Mouse (Mus musculus): ENCODE results near the gene Map2k7. TPM values are rescaled to one million over a fixed set of nuclear protein-coding genes. Genes with fewer than 3 reads are reported as not detected.

Gene Map2k7
- polyA plus RNA-seq, 1 experiment from 2014 or later: 30.6 TPM

DNA sequence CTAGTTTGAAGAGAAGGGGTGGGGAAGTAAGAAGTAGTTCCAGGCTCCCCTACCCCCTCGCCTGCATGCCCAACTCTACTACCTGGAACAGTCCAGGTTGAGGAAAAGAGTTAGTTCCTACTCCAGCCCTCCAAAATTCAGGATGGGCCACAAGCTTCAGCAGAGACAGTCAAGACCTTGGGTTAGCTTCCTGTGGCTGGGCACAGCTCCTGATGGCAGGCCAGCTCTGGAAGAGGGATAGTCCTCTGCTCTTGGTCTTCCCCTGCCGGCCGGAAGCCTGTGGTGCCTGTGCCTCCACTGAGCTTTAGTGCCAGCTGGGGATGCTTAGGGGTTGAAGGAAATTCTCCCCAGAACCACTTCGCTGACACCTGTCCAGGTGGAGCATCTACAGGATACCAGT is 12.2 kb upstream of the Map2k7 start:
- WGBS: 18% methylated on average over 4 of the region's 4 CpGs
- Histone ChIP-seq H3K27me3 (ENCODE audit: insufficient read depth, low read length) (peaks cover 2% of the 10 kb centered on the region; the same call in 1 of the 2 replicates), H3K27ac (ENCODE audit: low read length) (no peak overlapping the region), H3K9ac (replicated peaks; ENCODE audit: low read length) (peak overlapping the region; percentile 52), H3K4me2 (replicated peaks; ENCODE audit: low read depth, low read length) (peak overlapping the region; percentile 60), H3K4me3 (ENCODE audit: low read length) (peak overlapping the region; percentile 43), H3K36me3 (ENCODE audit: insufficient read depth, low read length) (no peaks in the 10 kb centered on the region), H3K9me3 (ENCODE audit: low read length) (no peaks in the 10 kb centered on the region), H3K4me1 (ENCODE audit: insufficient read depth, low read length) (peaks cover 7% of the 10 kb centered on the region)
- peak; percentile 18; the same call in 1 of the 2 replicates for ATAC-seq (ENCODE audit: low FRiP score, low TSS enrichment)

DNA sequence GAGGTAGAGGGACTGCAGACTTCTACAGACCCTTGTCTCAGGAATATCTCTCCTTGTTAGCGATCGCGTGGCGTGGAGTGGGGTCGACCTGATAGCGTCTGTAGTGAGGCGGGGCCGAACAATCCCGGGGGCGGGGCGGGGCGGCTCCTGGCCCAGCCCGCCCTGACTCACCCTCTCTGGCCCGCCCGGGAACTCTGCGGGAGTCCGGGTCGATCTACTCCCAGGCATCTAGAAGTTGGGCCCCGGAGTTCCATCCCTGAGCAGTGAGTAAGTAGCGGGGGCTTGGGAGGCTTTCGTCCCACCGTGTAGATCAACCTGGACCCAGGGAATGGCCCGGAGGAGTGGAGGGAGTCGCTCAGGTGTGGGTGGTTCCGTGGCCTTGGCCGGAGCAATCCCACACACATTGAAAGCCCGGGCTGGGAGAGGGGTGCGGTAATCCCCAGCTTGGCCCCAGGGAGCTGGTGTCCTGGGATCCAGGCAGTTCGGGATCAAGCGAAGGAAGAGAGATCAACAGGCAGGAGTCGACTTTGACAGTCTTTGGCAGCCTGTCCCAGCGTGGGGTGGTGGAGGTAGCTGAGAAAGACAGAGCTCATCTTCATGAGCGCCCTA is 11.7 kb upstream of the Map2k7 start, which contains the start of gene Lrrc8e:
Lrrc8e (plus strand) TSS at position 89 of the 609 bp plus-strand sequence.
- Histone ChIP-seq H3K4me1 (ENCODE audit: insufficient read depth, low read length) (peaks cover 7% of the 10 kb centered on the region), H3K27ac (ENCODE audit: low read length) (no peak within 1 kb of the TSS)
- WGBS: 4% methylated on average over 33 of the region's 33 CpGs

DNA sequence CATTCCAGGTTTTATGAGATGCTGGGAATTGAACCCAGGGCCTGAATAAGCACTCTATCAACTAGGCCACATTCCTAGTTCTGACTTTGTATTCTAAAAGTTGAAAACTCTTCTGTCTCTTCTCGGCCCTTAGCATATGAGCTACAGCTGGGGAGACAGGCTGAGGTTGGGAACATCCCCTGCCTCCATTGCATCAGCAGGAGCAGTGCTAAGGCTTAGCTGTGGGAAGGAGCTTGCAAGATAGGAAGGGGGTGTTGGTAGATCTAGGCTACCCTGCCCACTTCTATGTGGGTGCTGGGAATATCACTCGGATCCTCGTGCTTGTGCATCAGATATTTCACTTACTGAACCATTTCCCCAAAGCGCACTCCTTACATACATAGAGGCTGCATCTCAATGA is 10.6 kb upstream of the Map2k7 start:
- Histone ChIP-seq H3K4me1 (ENCODE audit: insufficient read depth, low read length) (peaks cover 7% of the 10 kb centered on the region), H3K36me3 (ENCODE audit: insufficient read depth, low read length) (no peaks in the 10 kb centered on the region), H3K9ac (replicated peaks; ENCODE audit: low read length) (no peak overlapping the region), H3K4me3 (ENCODE audit: low read length) (no peak overlapping the region), H3K27ac (ENCODE audit: low read length) (no peak overlapping the region), H3K27me3 (ENCODE audit: insufficient read depth, low read length) (peaks cover 2% of the 10 kb centered on the region; the same call in 1 of the 2 replicates), H3K4me2 (replicated peaks; ENCODE audit: low read depth, low read length) (no peak overlapping the region), H3K9me3 (ENCODE audit: low read length) (no peaks in the 10 kb centered on the region)
- no peak for ATAC-seq (ENCODE audit: low FRiP score, low TSS enrichment)
- WGBS: 92% methylated on average over 4 of the region's 4 CpGs

More for the DNA sequence above, 11.7 kb upstream of the Map2k7 start, which contains the start of gene Lrrc8e:
- Histone ChIP-seq H3K9me3 (ENCODE audit: low read length) (no peaks in the 10 kb centered on the region), H3K4me3 (ENCODE audit: low read length) (peak within 1 kb of the TSS; percentile 43), H3K9ac (replicated peaks; ENCODE audit: low read length) (peak within 1 kb of the TSS; percentile 52), H3K4me2 (replicated peaks; ENCODE audit: low read depth, low read length) (peak within 1 kb of the TSS; percentile 60), H3K27me3 (ENCODE audit: insufficient read depth, low read length) (peaks cover 2% of the 10 kb centered on the region; the same call in 1 of the 2 replicates), H3K36me3 (ENCODE audit: insufficient read depth, low read length) (no peaks in the 10 kb centered on the region)
- ATAC-seq (ENCODE audit: low FRiP score, low TSS enrichment): peak; percentile 82

DNA sequence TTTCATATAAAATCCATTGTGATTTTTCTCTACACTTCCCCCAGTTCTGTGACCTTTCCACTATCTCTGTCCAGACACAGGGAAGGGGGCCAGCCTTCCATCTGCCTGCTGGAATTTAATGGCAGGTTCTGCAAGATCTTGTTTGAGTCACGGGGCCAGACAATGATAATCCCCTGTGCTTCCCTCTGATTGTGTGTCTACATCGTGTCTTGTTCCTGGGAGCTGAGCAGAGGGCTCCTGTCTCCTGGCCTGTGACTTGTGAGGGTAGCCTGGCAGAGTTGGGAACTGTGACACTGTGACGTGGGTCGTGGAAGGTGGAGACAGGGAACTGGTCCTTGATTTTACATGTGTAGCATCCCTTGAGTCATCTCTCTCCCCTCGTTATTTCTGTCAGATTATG is 8.8 kb upstream of the Map2k7 start:
- no peak overlapping the region for H3K4me3 ChIP-seq (ENCODE audit: low read length)
- H3K9ac ChIP-seq (replicated peaks; ENCODE audit: low read length): no peak overlapping the region
- no peaks in the 10 kb centered on the region for H3K36me3 ChIP-seq (ENCODE audit: insufficient read depth, low read length)
- no peaks in the 10 kb centered on the region for H3K9me3 ChIP-seq (ENCODE audit: low read length)
- ATAC-seq (ENCODE audit: low FRiP score, low TSS enrichment): no peak
- H3K27me3 ChIP-seq (ENCODE audit: insufficient read depth, low read length): peaks cover 2% of the 10 kb centered on the region; the same call in 1 of the 2 replicates
- no peak overlapping the region for H3K27ac ChIP-seq (ENCODE audit: low read length)
- H3K4me1 ChIP-seq (ENCODE audit: insufficient read depth, low read length): peaks cover 7% of the 10 kb centered on the region
- WGBS: 73% methylated on average over 5 of the region's 5 CpGs
- no peak overlapping the region for H3K4me2 ChIP-seq (replicated peaks; ENCODE audit: low read depth, low read length)

DNA sequence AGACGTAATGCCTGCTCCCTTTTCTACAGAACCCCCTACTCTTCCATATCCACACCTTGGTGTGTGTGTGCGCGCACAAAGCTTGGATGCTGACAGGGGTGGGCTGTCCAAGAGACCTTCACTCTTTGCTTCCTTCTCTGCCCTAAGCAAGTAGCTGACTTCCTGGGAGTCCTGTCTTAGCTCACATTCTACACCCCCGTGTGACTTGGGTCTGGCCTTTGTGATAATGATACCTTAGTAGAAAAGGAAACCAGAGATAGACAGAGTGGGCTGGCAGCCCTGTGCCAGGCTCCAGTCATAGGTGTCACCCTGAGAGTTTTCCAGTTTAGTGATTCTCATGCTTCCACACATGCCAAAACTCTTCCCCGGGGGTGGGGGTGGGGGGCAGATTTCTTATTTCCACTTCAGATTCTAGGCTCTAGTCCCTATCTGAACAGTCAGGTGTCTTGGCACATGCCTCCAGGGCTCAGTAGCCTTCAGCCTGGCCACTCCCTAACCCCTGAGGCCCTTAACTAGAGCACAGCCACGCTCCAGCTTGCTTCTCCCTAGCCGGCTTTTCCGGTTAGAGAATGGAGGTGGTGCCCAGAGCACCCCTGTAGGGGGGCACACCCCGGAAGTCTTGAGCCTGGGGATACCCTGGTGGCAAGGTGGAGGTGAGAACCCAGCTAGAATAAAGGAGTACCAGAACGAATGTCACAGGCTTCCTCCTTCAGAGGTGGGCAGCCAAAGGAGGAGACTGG is 7.8 kb upstream of the Map2k7 start:
- Histone ChIP-seq H3K9ac (replicated peaks; ENCODE audit: low read length) (no peak overlapping the region), H3K36me3 (ENCODE audit: insufficient read depth, low read length) (no peaks in the 10 kb centered on the region), H3K9me3 (ENCODE audit: low read length) (no peaks in the 10 kb centered on the region), H3K27me3 (ENCODE audit: insufficient read depth, low read length) (peaks cover 2% of the 10 kb centered on the region; the same call in 1 of the 2 replicates), H3K27ac (ENCODE audit: low read length) (no peak overlapping the region), H3K4me2 (replicated peaks; ENCODE audit: low read depth, low read length) (no peak overlapping the region), H3K4me1 (ENCODE audit: insufficient read depth, low read length) (peaks cover 7% of the 10 kb centered on the region), H3K4me3 (ENCODE audit: low read length) (no peak overlapping the region)
- no peak for ATAC-seq (ENCODE audit: low FRiP score, low TSS enrichment)
- 55% methylated on average over 10 of the region's 10 CpGs for WGBS

DNA sequence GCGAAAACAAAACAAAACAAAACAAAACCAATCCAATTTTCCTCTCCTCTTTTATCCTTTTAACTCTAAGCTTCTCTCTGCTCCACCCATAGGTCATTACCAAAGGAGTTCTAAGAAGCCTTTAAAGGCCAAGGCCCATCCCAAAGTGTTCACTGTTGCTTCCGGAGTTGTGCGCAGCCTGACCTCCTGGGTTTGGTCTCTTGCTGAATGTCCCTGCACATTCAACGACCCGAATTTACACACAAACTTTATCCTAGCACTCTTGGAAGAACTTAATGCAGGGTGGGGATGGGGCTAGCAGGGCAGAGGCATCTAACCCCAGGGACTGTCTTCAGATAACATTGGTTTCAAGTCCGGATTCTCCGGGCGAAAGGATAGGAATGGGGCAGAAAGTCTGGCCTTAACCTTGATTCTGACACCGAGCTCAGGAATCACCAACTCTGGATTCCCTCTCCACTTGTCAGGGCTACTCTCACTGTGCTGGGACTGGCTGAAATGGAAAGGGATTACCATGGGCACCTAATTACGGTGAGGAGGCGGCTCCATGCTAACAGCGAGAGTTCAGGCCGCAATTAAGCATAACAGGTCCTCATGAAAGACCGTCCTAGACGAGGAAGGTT is 616 bp upstream of the Map2k7 start:
- H3K27me3 ChIP-seq (ENCODE audit: insufficient read depth, low read length): no peaks in the 10 kb centered on the region
- WGBS: 17% methylated on average over 15 of the region's 15 CpGs
- peaks cover 5% of the 10 kb centered on the region for H3K36me3 ChIP-seq (ENCODE audit: insufficient read depth, low read length)
- H3K9me3 ChIP-seq (ENCODE audit: low read length): no peaks in the 10 kb centered on the region
- no peak; the same call in 1 of the 2 replicates for ATAC-seq (ENCODE audit: low FRiP score, low TSS enrichment)
- peaks cover 30% of the 10 kb centered on the region for H3K4me1 ChIP-seq (ENCODE audit: insufficient read depth, low read length)
- H3K9ac ChIP-seq (replicated peaks; ENCODE audit: low read length): peak overlapping the region; percentile 76
- H3K4me2 ChIP-seq (replicated peaks; ENCODE audit: low read depth, low read length): peak overlapping the region; percentile 65
- H3K27ac ChIP-seq (ENCODE audit: low read length): peak overlapping the region; percentile 95
- peak overlapping the region; percentile 83 for H3K4me3 ChIP-seq (ENCODE audit: low read length)

DNA sequence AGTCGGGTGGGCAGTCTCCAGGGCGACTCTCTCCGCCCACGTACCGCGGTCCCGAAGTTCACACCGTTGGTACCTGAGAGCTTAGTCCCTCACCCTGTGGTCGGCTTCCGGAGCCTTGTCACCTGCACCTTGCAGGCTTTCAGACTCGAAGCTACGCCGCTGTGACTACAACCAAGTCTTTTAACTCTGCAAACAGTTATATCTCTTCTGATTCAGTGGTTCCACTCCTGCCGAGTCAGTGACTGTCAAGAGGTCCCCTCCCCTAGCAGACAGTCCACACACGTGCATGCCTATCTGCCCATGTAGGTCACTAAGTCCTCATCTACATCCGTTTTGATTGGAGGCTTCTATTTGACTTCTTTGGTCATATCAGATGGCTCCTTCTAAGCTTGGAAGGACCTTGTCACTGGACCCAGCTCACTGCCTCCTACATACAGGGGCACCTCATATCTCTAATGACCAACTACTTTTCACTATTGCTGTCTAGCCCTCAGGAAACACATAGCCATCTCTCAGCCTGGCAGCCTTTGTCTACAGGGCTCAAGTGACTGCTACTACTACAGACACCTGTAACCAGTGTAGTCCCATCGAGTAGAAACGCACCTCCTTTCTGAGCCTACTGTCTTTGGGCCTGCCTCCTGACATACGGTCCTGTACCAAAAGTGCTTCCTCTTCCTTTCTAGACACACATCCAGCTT is 802 bp downstream of the Map2k7 start:
- Histone ChIP-seq H3K9ac (replicated peaks; ENCODE audit: low read length) (peak overlapping the region; percentile 84), H3K9me3 (ENCODE audit: low read length) (no peaks in the 10 kb centered on the region), H3K36me3 (ENCODE audit: insufficient read depth, low read length) (peaks cover 19% of the 10 kb centered on the region), H3K27ac (ENCODE audit: low read length) (peak overlapping the region; percentile 92), H3K4me2 (replicated peaks; ENCODE audit: low read depth, low read length) (peak overlapping the region; percentile 70), H3K4me3 (ENCODE audit: low read length) (peak overlapping the region; percentile 83), H3K27me3 (ENCODE audit: insufficient read depth, low read length) (no peaks in the 10 kb centered on the region), H3K4me1 (ENCODE audit: insufficient read depth, low read length) (peaks cover 30% of the 10 kb centered on the region)
- WGBS: 11% methylated on average over 19 of the region's 19 CpGs
- no peak; the same call in 1 of the 2 replicates for ATAC-seq (ENCODE audit: low FRiP score, low TSS enrichment)

DNA sequence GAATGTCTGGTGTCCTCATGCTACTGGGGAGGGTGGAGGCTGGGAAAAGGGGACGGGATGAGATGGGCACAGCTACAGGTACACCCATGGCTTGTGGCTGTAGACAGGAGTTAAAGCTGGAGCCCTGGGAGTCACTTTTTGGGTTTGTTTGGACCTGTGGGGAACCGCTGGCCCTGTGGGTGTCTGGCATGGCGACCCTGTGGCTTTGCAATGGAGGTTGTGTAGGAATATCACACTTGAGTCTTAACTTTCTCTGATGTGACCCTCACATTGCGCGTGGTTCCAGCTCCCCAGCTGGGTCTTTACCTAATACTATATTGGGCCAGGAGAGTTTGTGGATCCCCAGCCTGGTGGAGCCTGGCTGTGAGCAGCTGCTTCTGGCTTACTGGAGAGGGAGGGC is 6.5 kb downstream of the Map2k7 start:
- Histone ChIP-seq H3K4me3 (ENCODE audit: low read length) (no peak overlapping the region), H3K9ac (replicated peaks; ENCODE audit: low read length) (no peak overlapping the region), H3K27me3 (ENCODE audit: insufficient read depth, low read length) (no peaks in the 10 kb centered on the region), H3K36me3 (ENCODE audit: insufficient read depth, low read length) (peaks cover 56% of the 10 kb centered on the region), H3K4me1 (ENCODE audit: insufficient read depth, low read length) (peaks cover 23% of the 10 kb centered on the region), H3K9me3 (ENCODE audit: low read length) (no peaks in the 10 kb centered on the region), H3K4me2 (replicated peaks; ENCODE audit: low read depth, low read length) (no peak overlapping the region), H3K27ac (ENCODE audit: low read length) (no peak overlapping the region)
- 96% methylated on average over 5 of the region's 5 CpGs for WGBS
- no peak for ATAC-seq (ENCODE audit: low FRiP score, low TSS enrichment)

DNA sequence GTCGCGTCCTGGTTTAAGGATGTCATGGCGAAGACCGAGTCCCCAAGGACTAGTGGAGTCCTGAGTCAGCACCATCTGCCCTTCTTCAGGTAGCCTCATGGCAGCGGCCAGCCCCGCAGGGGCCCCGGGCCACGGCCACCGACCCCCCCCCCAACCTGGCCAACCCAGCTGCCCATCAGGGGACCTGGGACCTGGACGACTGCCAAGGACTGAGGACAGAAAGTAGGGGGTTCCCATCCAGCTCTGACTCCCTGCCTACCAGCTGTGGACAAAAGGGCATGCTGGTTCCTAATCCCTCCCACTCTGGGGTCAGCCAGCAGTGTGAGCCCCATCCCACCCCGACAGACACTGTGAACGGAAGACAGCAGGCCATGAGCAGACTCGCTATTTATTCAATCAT is 7.2 kb downstream of the Map2k7 start:
- Histone ChIP-seq H3K36me3 (ENCODE audit: insufficient read depth, low read length) (peaks cover 56% of the 10 kb centered on the region), H3K9ac (replicated peaks; ENCODE audit: low read length) (no peak overlapping the region), H3K4me1 (ENCODE audit: insufficient read depth, low read length) (peaks cover 21% of the 10 kb centered on the region), H3K27ac (ENCODE audit: low read length) (no peak overlapping the region), H3K4me3 (ENCODE audit: low read length) (no peak overlapping the region), H3K9me3 (ENCODE audit: low read length) (no peaks in the 10 kb centered on the region), H3K27me3 (ENCODE audit: insufficient read depth, low read length) (no peaks in the 10 kb centered on the region), H3K4me2 (replicated peaks; ENCODE audit: low read depth, low read length) (no peak overlapping the region)
- WGBS: 79% methylated on average over 13 of the region's 13 CpGs
- no peak for ATAC-seq (ENCODE audit: low FRiP score, low TSS enrichment)
